Mouse (Mus musculus) embryonic facial prominence, embryonic 11.5 days (tissue): ENCODE measurements at regions not wholly inside any gene's neighbourhood (a gene's known extent, or its start where the extent isn't known, plus 50 kb on each side); places are given as distances from the start of the nearest gene placed in this dataset.

Source experiments
- ATAC-seq: fragments of 200-750 bp; cut with Nextera tagmentation; replicated peaks from 2 replicates; pipeline ENCODE4 v1.8.0; 2017; ENCODE audit warnings: low read depth; ENCODE audit not compliant: insufficient number of reproducible peaks, low FRiP score, low TSS enrichment
- DNase-seq: peaks from one replicate; pipeline ENCODE4 v3.0.0-alpha.2; 2015; ENCODE audit warnings: low spot score
- H3K27ac ChIP-seq: fragments of 300-500 bp; sonication (generic); replicated peaks from 2 replicates; pipeline ENCODE4 v1.5.1; 2014; ENCODE audit warnings: mild to moderate bottlenecking, low read depth, low read length, control low read depth
- H3K27me3 ChIP-seq: fragments of 300-500 bp; sonication (generic); 2 replicates; pipeline ENCODE4 v1.6.1; 2014; ENCODE audit warnings: mild to moderate bottlenecking, low read length, moderate library complexity, mixed read lengths; ENCODE audit not compliant: control insufficient read depth, insufficient read depth
- H3K36me3 ChIP-seq: fragments of 300-500 bp; sonication (generic); replicated peaks from 2 replicates; pipeline ENCODE4 v1.6.1; 2014; ENCODE audit warnings: low read depth, mild to moderate bottlenecking, low read length, moderate library complexity, mixed read lengths; ENCODE audit not compliant: control insufficient read depth, insufficient read depth
- H3K4me1 ChIP-seq: fragments of 300-500 bp; sonication (generic); 2 replicates; pipeline ENCODE4 v1.6.1; 2014; ENCODE audit warnings: low read length, mixed read lengths; ENCODE audit not compliant: control insufficient read depth, insufficient read depth
- H3K4me2 ChIP-seq: fragments of 300-500 bp; sonication (generic); 2 replicates; pipeline ENCODE4 v1.6.1; 2014; ENCODE audit warnings: low read depth, mild to moderate bottlenecking, control low read depth, low read length, moderate library complexity
- H3K4me3 ChIP-seq: fragments of 300-500 bp; sonication (generic); 2 replicates; pipeline ENCODE4 v1.5.1; 2014; ENCODE audit warnings: low read depth, low read length, control low read depth
- H3K9ac ChIP-seq: fragments of 300-500 bp; sonication (generic); replicated peaks from 2 replicates; pipeline ENCODE4 v1.6.1; 2014; ENCODE audit warnings: mild to moderate bottlenecking, control low read depth, low read length
- H3K9me3 ChIP-seq: fragments of 300-500 bp; sonication (generic); replicated peaks from 2 replicates; pipeline ENCODE4 v1.6.1; 2016; ENCODE audit warnings: mild to moderate bottlenecking, low read length, inconsistent platforms, mixed read lengths; ENCODE audit not compliant: control insufficient read depth
- WGBS: fragments of 180-500 bp; shearing (Covaris S2); extraction: QIAGEN DNeasy Blood & Tissue Kit; methylation state at CpG from one replicate; pipeline ENCODE4 v1.1.7; 2014; 5-methylcytosine and 5-hydroxymethylcytosine counted together

GRCm38 (mm10) chr12:58628817-58629216 lies 359.7 kb upstream of the Clec14a start:
- no peaks in the 10 kb centered on the region for H3K27me3 ChIP-seq
- no peak overlapping the region for H3K9ac ChIP-seq
- no peaks in the 10 kb centered on the region for H3K9me3 ChIP-seq
- H3K27ac ChIP-seq: no peak overlapping the region
- no peak for DNase-seq
- ATAC-seq: no peak
- H3K4me1 ChIP-seq: no peaks in the 10 kb centered on the region
- no peak overlapping the region for H3K4me3 ChIP-seq
- no peak overlapping the region for H3K4me2 ChIP-seq
- WGBS: 69% methylated on average over 5 of the region's 5 CpGs
- H3K36me3 ChIP-seq: no peaks in the 10 kb centered on the region

- H3K4me1 ChIP-seq: no peaks in the 10 kb centered on the region
- H3K27ac ChIP-seq: no peak overlapping the region
- DNase-seq: no peak
- no peaks in the 10 kb centered on the region for H3K36me3 ChIP-seq
- no peak overlapping the region for H3K4me2 ChIP-seq
- no peak overlapping the region for H3K4me3 ChIP-seq
- H3K9ac ChIP-seq: no peak overlapping the region
- ATAC-seq: no peak
- H3K27me3 ChIP-seq: no peaks in the 10 kb centered on the region
- 62% methylated on average over 2 of the region's 2 CpGs for WGBS
- H3K9me3 ChIP-seq: no peaks in the 10 kb centered on the region
Measured at GRCm38 (mm10) chr12:58625144-58625543, 356.1 kb upstream of the Clec14a start.

GRCm38 (mm10) chr12:58619508-58620310 lies 350.6 kb upstream of the Clec14a start:
- Histone ChIP-seq H3K9ac (no peak overlapping the region), H3K27ac (no peak overlapping the region), H3K4me1 (no peaks in the 10 kb centered on the region), H3K4me2 (no peak overlapping the region), H3K36me3 (no peaks in the 10 kb centered on the region), H3K4me3 (no peak overlapping the region), H3K27me3 (no peaks in the 10 kb centered on the region), H3K9me3 (no peaks in the 10 kb centered on the region)
- no peak for DNase-seq
- WGBS: 83% methylated on average over 7 of the region's 7 CpGs
- no peak for ATAC-seq

DNA sequence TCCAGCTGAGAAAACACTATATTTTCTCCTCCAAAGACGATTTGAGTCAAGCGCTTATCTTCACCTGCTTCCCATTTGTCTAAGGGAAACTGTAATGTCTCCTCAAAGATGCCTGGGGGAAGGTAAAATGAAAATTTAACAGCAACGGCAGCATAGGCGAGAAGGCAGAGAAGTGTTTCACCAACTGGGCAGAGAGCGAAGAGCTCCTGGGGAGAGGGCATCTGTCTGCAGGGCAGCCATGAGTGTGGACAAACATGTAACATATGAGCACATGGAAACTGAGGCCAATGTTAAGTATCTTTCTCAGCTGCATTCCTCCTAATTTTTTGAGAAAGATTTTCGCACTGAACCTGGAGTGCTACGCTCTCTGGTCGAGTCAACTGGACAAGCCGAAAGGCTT lies 325.7 kb upstream of the Clec14a start:
- Histone ChIP-seq H3K4me2 (no peak overlapping the region), H3K4me3 (no peak overlapping the region), H3K4me1 (no peaks in the 10 kb centered on the region), H3K27me3 (no peaks in the 10 kb centered on the region), H3K36me3 (no peaks in the 10 kb centered on the region), H3K9me3 (no peaks in the 10 kb centered on the region), H3K9ac (no peak overlapping the region), H3K27ac (no peak overlapping the region)
- no peak for DNase-seq
- 81% methylated on average over 9 of the region's 9 CpGs for WGBS
- ATAC-seq: no peak

GRCm38 (mm10) chr12:58591480-58591829 lies 322.4 kb upstream of the Clec14a start:
- 77% methylated on average over 3 of the region's 3 CpGs for WGBS
- Histone ChIP-seq H3K9me3 (no peaks in the 10 kb centered on the region), H3K4me1 (no peaks in the 10 kb centered on the region), H3K4me3 (no peak overlapping the region), H3K27me3 (no peaks in the 10 kb centered on the region), H3K27ac (no peak overlapping the region), H3K36me3 (no peaks in the 10 kb centered on the region), H3K9ac (no peak overlapping the region), H3K4me2 (no peak overlapping the region)
- DNase-seq: no peak
- no peak for ATAC-seq

GRCm38 (mm10) chr12:58590547-58591479 lies 321.7 kb upstream of the Clec14a start:
- H3K4me3 ChIP-seq: no peak overlapping the region
- H3K27me3 ChIP-seq: no peaks in the 10 kb centered on the region
- H3K9me3 ChIP-seq: no peaks in the 10 kb centered on the region
- no peaks in the 10 kb centered on the region for H3K36me3 ChIP-seq
- H3K4me2 ChIP-seq: no peak overlapping the region
- no peak overlapping the region for H3K27ac ChIP-seq
- ATAC-seq (no peak), DNase-seq (no peak)
- no peak overlapping the region for H3K9ac ChIP-seq
- WGBS: 67% methylated on average over 7 of the region's 7 CpGs
- H3K4me1 ChIP-seq: no peaks in the 10 kb centered on the region

DNA sequence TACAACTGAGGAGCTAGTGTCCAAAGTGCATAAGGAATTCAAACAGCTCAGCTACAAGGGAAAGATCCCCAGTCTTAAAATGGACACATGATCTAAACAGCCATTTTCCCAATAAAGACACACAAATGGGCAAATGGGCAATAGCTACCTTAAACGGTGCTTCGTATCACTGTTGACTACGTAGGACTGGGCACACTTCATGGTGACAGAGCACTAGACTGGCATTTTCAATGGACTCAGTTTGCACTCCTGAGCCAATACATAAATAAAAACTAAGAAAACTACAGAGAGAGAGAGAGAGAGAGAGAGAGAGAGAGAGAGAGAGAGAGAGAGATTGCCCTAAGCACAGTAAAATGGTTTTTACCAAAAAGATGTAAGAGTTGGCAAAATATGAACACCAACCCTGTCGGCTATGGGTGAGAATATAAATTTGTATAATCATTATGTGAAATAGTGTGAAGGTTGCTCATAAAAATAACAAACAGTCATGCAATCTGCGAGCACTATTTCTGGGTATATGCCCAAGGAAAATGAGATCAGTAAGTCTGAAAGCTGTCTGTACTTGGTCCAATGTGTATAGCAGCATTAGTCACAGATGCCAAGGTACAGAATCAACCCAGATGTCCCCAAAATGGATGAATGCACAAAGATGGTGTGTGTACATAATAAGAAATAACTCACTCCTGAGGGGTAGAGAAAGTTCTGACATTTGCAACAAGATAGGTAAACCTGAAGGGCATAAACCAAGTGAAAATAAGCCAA lies 312.9 kb upstream of the Clec14a start:
- no peak for DNase-seq
- H3K4me2 ChIP-seq: no peak overlapping the region
- no peak overlapping the region for H3K27ac ChIP-seq
- no peak for ATAC-seq
- no peak overlapping the region for H3K9ac ChIP-seq
- H3K36me3 ChIP-seq: no peaks in the 10 kb centered on the region
- WGBS: 94% methylated on average over 5 of the region's 5 CpGs
- no peak overlapping the region for H3K4me3 ChIP-seq
- no peaks in the 10 kb centered on the region for H3K4me1 ChIP-seq
- H3K9me3 ChIP-seq: no peaks in the 10 kb centered on the region
- no peaks in the 10 kb centered on the region for H3K27me3 ChIP-seq
